Mouse (Mus musculus) heart, postnatal 0 days (tissue): ENCODE measurements around the gene Lta. TPM values are rescaled to one million over a fixed set of nuclear protein-coding genes. Genes with fewer than 3 reads are reported as not detected.

Experiments used
- ATAC-seq: fragments of 200-750 bp; cut with Nextera tagmentation; 2 replicates; pipeline ENCODE4 v1.8.0; 2017; ENCODE audit warnings: low read depth, moderate number of reproducible peaks, moderate library complexity; ENCODE audit not compliant: insufficient read depth
- DNase-seq: peaks from one replicate; pipeline ENCODE4 v3.0.0-alpha.2; 2016; ENCODE audit warnings: low spot score
- H3K27ac ChIP-seq: fragments of 300-500 bp; sonication (generic); 2 replicates; pipeline ENCODE4 v1.5.1; 2014; ENCODE audit warnings: low read depth, mild to moderate bottlenecking
- H3K27me3 ChIP-seq: fragments of 300-500 bp; sonication (generic); 2 replicates; pipeline ENCODE4 v1.6.1; 2014; ENCODE audit warnings: low read length, mixed read lengths; ENCODE audit not compliant: control insufficient read depth, insufficient read depth
- H3K36me3 ChIP-seq: fragments of 300-500 bp; sonication (generic); replicated peaks from 2 replicates; pipeline ENCODE4 v1.6.1; 2014; ENCODE audit warnings: low read length, mixed read lengths; ENCODE audit not compliant: control insufficient read depth, insufficient read depth
- H3K4me1 ChIP-seq: fragments of 300-500 bp; sonication (generic); 2 replicates; pipeline ENCODE4 v1.6.1; 2014; ENCODE audit warnings: antibody characterized with exemption; ENCODE audit not compliant: control insufficient read depth, insufficient read depth
- H3K4me2 ChIP-seq: fragments of 300-500 bp; sonication (generic); 2 replicates; pipeline ENCODE4 v1.6.1; 2014; ENCODE audit warnings: low read depth, mild to moderate bottlenecking, low read length, moderate library complexity
- H3K4me3 ChIP-seq: fragments of 300-500 bp; sonication (generic); 2 replicates; pipeline ENCODE4 v1.5.1; 2014; ENCODE audit warnings: low read depth, low read length
- H3K9ac ChIP-seq: fragments of 300-500 bp; sonication (generic); replicated peaks from 2 replicates; pipeline ENCODE4 v1.6.1; 2014; ENCODE audit warnings: low read depth, low read length, mixed read lengths
- H3K9me3 ChIP-seq: fragments of 300-500 bp; sonication (generic); replicated peaks from 2 replicates; pipeline ENCODE4 v1.6.1; 2016; ENCODE audit warnings: low read length; ENCODE audit not compliant: control insufficient read depth
- CTCF ChIP-seq: IDR thresholded peaks from 2 replicates; pipeline ENCODE4 v1.5.1; 2016; ENCODE audit warnings: antibody characterized with exemption, control low read depth, low read depth
- EP300 ChIP-seq: IDR thresholded peaks from 2 replicates; pipeline ENCODE4 v1.6.1; 2016; ENCODE audit warnings: antibody characterized with exemption, low read depth
- WGBS: fragments of 180-500 bp; shearing (Covaris S2); extraction: QIAGEN DNeasy Blood & Tissue Kit; methylation state at CpG from one replicate; pipeline ENCODE4 v1.1.7; 2014; 5-methylcytosine and 5-hydroxymethylcytosine counted together
- polyA plus RNA-seq: library from polyadenylated mRNA; unstranded; fragments of >200 nt; fragmentation: Nextera tagmentation; extraction: Ambion mirVana; gene quantifications from 2 replicates; pipeline ENCODE4 v1.2.1, GENCODE M21; 2015
- total RNA-seq: library from RNA; depleted of rRNA; stranded (reverse); fragments of >200 nt; gene quantifications from 2 replicates; pipeline ENCODE4 v1.2.3, GENCODE M21; 2014; ENCODE audit warnings: low replicate concordance

The Lta gene
- total and polyA plus RNA-seq, 2 experiments from 2014 or later, result not detected

DNA sequence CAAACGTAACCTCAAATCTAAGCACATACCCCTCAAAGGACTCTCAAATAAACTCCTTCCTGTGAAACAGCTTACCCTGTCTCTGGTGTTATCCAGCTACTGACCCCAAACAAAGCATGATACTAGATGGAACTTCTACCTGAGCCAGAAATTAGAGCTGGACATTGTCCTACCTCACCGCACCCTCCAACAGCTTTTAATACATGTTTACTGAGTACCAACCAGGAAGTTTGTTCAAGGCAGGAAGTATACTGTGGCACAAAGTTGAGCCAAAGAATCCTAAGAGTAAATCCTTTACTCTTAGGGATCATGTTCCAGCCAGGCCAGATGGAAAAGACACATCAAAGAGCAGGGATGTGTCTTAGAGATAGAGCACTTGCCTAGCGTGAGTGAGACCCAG, 5.4 kb upstream of the Lta start:
- Histone ChIP-seq H3K4me3 (no peak overlapping the region), H3K9ac (no peak overlapping the region), H3K4me1 (no peaks in the 10 kb centered on the region), H3K36me3 (no peaks in the 10 kb centered on the region), H3K4me2 (no peak overlapping the region), H3K9me3 (no peaks in the 10 kb centered on the region), H3K27ac (no peak overlapping the region), H3K27me3 (no peaks in the 10 kb centered on the region)
- no peak for DNase-seq
- no peak for ATAC-seq
- WGBS, result 64% methylated on average over 3 of the region's 3 CpGs
- TF ChIP-seq EP300, result no peak
- no peak for TF ChIP-seq CTCF

DNA sequence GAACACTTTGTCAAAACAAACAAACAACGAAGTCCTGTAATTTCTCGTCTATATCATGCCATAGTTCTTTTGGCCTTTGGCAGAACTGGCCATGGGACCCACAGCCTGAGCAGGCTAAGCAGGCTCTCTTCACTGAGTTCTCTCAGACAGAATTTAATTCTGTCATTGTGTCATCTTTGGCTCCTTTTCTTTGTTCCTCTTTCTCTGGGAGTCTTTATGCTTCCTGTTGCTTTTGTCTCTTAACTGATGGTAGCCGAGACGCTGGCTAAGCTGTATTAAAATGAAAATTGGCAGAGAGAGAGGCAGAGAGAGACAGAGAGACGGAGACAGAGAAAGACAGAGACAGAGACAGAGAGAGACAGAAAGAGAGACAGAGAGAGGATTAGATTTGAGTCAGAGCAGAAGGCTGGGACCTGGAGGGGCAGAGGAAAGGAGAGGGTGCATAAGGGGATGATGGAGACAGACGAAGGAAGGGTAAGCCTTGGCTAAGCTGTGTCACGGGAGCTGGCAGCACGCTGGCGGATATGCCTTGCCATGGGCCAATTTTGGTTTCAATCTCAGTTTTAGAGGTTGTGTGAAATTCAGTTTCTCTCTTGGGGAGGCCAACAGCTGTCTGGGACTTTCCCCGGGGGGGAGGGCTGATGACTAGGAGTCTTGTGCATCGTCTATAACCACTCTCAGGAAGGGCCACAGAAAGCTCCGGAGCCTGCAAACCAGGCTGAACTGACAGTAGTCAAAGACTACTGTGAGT, 4.8 kb upstream of the Lta start:
- TF ChIP-seq CTCF, result no peak
- TF ChIP-seq EP300, result no peak

DNA sequence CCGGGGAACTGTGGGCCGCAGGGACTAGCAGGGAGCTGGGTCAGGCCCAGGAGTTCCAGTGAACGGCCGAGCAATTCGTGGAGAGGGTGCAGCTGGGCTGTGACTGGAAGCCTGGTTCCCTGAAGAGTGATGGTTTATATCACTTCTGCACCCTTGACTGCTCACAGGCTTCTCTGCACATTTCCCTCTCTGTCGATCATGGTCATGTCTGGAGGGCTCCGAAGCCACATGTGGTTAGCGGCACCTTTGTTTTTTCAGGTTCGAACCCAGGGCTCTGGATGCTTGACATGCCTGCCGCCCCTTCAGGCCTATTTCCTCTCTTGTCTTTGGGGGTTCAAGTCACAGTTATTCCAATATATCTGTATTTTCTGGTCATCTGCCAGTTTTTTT, 224 bp upstream of the Lta start:
- WGBS, result 47% methylated on average over 10 of the region's 10 CpGs
- H3K4me2 ChIP-seq, result no peak overlapping the region
- H3K9ac ChIP-seq, result no peak overlapping the region
- TF ChIP-seq EP300 (no peak), CTCF (no peak)
- H3K4me1 ChIP-seq, result no peaks in the 10 kb centered on the region
- H3K27ac ChIP-seq, result no peak overlapping the region
- no peak overlapping the region for H3K4me3 ChIP-seq
- DNase-seq (no peak), ATAC-seq (no peak)
- H3K27me3 ChIP-seq, result peaks cover 39% of the 10 kb centered on the region
- H3K36me3 ChIP-seq, result no peaks in the 10 kb centered on the region
- no peaks in the 10 kb centered on the region for H3K9me3 ChIP-seq

More for the DNA sequence above, 4.8 kb upstream of the Lta start:
- no peaks in the 10 kb centered on the region for H3K36me3 ChIP-seq
- H3K27ac ChIP-seq, result no peak overlapping the region
- DNase-seq (no peak), ATAC-seq (no peak)
- H3K9me3 ChIP-seq, result no peaks in the 10 kb centered on the region
- 0 out of 2 replicates have a peak, but pooled peaks cover 4% of the 10 kb centered on the region for H3K27me3 ChIP-seq
- H3K4me3 ChIP-seq, result no peak overlapping the region
- no peak overlapping the region for H3K4me2 ChIP-seq
- H3K9ac ChIP-seq, result no peak overlapping the region
- H3K4me1 ChIP-seq, result no peaks in the 10 kb centered on the region
- WGBS, result 67% methylated on average over 12 of the region's 12 CpGs

DNA sequence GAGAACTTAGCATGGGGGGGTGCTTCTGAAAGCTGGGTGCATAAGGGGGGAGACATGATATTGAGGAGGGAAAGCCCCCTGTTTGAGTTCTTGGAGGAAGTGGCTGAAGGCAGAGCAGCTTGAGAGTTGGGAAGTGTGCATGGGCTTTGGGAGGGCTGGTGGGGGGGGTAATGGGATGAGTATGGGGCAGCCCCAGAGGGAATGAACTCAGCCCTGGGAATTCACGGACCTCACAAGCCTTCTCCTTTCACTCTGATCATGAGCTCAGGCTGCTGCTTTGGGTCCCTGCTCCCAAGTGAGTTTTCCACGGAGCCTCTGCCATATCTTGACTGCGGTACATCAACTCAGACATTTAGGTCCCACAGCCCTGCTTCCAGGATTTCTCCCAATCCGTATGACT, 2.7 kb downstream of the Lta start:
- no peak overlapping the region for H3K4me2 ChIP-seq
- no peak overlapping the region for H3K4me3 ChIP-seq
- no peaks in the 10 kb centered on the region for H3K36me3 ChIP-seq
- DNase-seq, result no peak
- 58% methylated on average over 4 of the region's 4 CpGs for WGBS
- no peak for TF ChIP-seq EP300
- no peak for TF ChIP-seq CTCF
- no peak overlapping the region for H3K27ac ChIP-seq
- H3K27me3 ChIP-seq, result peaks cover 53% of the 10 kb centered on the region
- H3K9me3 ChIP-seq, result no peaks in the 10 kb centered on the region
- H3K9ac ChIP-seq, result no peak overlapping the region
- H3K4me1 ChIP-seq, result no peaks in the 10 kb centered on the region
- ATAC-seq, result no peak

DNA sequence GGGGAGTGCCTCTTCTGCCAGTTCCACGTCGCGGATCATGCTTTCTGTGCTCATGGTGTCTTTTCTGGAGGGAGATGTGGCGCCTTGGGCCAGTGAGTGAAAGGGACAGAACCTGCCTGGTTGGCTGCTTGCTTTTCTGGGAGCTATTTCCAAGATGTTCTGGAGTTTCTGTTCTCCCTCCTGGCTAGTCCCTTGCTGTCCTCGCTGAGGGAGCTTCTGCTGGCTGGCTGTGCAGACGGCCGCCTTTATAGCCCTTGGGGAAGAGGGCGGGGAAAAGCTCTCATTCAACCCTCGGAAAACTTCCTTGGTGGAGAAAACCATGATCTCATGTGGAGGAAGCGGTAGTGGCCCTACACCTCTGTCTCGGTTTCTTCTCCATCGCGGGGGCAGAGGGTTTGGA, 3.4 kb downstream of the Lta start, which contains the start of gene Tnf:
Gene Tnf (minus strand): TSS at position 221 of the 400 bp plus-strand sequence.
- Histone ChIP-seq H3K4me3 (peak within 1 kb of the TSS; percentile 2; the same call in 1 of the 2 replicates), H3K9me3 (no peaks in the 10 kb centered on the region), H3K27ac (no peak within 1 kb of the TSS), H3K36me3 (no peaks in the 10 kb centered on the region), H3K4me1 (no peaks in the 10 kb centered on the region), H3K4me2 (peak within 1 kb of the TSS; percentile 23), H3K27me3 (peaks cover 58% of the 10 kb centered on the region), H3K9ac (no peak within 1 kb of the TSS)
- DNase-seq (no peak), ATAC-seq (no peak)
- no peak for TF ChIP-seq CTCF
- no peak for TF ChIP-seq EP300
- WGBS, result 31% methylated on average over 13 of the region's 13 CpGs

DNA sequence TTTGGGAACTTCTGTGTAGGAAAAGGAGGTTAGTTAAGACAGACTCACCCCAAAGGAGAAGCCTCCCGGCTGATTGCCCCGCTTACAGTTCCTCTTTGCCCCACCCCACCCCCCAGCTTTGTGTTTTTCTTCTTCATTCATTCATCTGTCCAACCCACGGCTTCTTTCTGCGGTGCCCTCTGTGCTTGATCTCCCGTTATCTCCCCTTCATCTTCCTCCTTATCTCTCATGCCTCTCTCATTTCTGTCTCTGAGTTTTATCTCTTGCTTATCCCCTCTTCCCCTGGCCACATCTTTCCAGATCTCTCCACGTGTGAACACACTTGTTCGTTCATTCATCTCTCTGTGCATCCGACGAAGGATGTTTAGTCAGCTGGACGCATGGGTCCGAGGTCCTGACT, 4.0 kb downstream of the Lta start:
- Histone ChIP-seq H3K4me2 (peak overlapping the region; percentile 23), H3K36me3 (no peaks in the 10 kb centered on the region), H3K9me3 (no peaks in the 10 kb centered on the region), H3K4me3 (peak overlapping the region; percentile 2; the same call in 1 of the 2 replicates), H3K27ac (no peak overlapping the region), H3K9ac (no peak overlapping the region), H3K4me1 (peaks cover 2% of the 10 kb centered on the region; the same call in 1 of the 2 replicates), H3K27me3 (peaks cover 64% of the 10 kb centered on the region)
- no peak for DNase-seq
- 45% methylated on average over 11 of the region's 11 CpGs for WGBS
- TF ChIP-seq EP300 (no peak), CTCF (no peak)
- ATAC-seq, result no peak
